Mouse (Mus musculus) large intestine, adult 2 months (tissue): ENCODE measurements around the gene Nid2. TPM values are rescaled to one million over a fixed set of nuclear protein-coding genes. Genes with fewer than 3 reads are reported as not detected.

Experiments used
- DNase-seq: peaks from one replicate; pipeline ENCODE4 v3.0.0-alpha.2; 2012; ENCODE audit warnings: low read depth, low spot score
- WGBS: fragments of 180-500 bp; shearing (Covaris S2); methylation state at CpG from one replicate; pipeline ENCODE4 v1.1.7; 2018; 5-methylcytosine and 5-hydroxymethylcytosine counted together
- polyA plus RNA-seq: library from polyadenylated mRNA; depleted of rRNA; stranded (reverse); fragments of >200 nt; gene quantifications from 2 replicates; pipeline ENCODE4 v1.2.3, GENCODE M21; 2012; rRNA removed

Gene Nid2
- polyA plus RNA-seq, 1 experiment, result 4.7 TPM

DNA sequence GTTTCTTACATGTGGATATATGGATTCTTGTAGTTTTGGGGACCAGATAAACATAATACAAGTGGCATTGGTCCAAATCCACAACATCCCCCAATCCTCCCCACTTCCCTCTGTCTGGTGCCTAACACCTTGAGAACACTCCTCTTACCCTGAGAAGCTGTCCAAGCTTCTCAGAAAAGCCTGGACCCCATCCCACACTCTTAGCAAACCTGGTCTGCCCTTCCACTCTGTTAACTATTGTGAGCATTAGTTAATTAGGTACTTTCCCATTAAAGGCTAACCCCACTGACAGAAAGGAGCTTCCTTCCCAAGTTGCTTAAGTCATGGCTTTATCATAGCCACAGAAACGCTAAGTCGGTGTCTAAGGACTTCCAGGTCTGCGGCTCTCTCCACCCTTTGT lies 85.2 kb downstream of the Nid2 start:
- no peak for DNase-seq
- 82% methylated on average over 3 of the region's 3 CpGs for WGBS

- DNase-seq, result no peak
- WGBS, result 24% methylated on average over 15 of the region's 15 CpGs
These were observed 88.7 kb downstream of the Nid2 start for GRCm38 (mm10) chr14:19839600-19840332.

- DNase-seq, result no peak
- WGBS, result 65% methylated on average over 3 of the region's 3 CpGs
These were observed 102.4 kb downstream of the Nid2 start for GRCm38 (mm10) chr14:19853471-19853870.

DNA sequence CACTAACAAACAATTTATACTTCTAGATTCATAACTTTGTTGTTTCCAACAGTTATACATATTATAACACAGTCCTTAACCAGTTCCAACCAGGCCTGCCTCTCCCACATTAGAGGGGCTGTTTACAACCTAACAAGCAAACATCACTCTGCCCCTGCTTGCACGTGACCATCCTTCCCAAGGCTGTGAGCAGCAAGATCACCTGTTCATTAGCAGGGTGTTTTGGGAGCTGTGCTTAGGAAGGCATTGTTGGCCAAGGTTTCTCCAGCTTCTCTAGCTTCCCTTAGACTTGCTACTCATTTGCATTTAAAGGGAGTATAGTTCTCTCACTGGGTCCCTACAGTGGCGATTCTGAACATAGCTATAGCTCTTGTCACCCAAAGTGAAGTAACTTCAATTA lies 107.2 kb downstream of the Nid2 start:
- WGBS, result 67% methylated on average over 2 of the region's 2 CpGs
- no peak for DNase-seq

- WGBS, result 44% methylated on average over 8 of the region's 8 CpGs
These were observed 108.0 kb downstream of the Nid2 start for GRCm38 (mm10) chr14:19858808-19859776.

DNA sequence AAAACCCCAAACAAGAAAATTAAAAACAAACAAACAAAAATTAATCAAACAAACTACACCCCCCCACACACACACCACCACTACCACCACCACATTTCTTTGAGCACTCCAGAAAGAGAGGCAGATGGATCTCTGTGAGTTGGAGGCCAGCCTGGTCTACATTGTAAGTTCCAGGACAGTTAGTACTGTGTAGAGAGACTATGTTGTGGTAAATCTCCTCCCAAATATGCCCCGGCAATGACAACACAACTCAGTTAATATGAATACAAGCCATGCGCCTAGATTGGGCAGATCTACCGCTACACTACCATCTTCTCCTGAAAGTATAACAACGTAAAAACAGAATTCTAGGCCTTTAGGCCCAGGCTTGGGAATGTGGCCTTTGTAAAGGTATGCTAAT lies 109.2 kb downstream of the Nid2 start:
- 90% methylated on average over 4 of the region's 4 CpGs for WGBS
- no peak for DNase-seq

More at GRCm38 (mm10) chr14:19858808-19859776, 108.0 kb downstream of the Nid2 start:
- no peak for DNase-seq

Other genes with a start within 250 kb of the Nid2 start
- gene Gm2244, start 201.3 kb upstream of the Nid2 start, polyA plus RNA-seq, result not detected in 2 replicates
- gene Gm2237, start 166.1 kb upstream of the Nid2 start, polyA plus RNA-seq, result 0.34 and 0.50 TPM in 2 replicates
- gene Gm5458, start 148.7 kb upstream of the Nid2 start, polyA plus RNA-seq, result not detected in 2 replicates
- gene Rtraf, start 72.6 kb downstream of the Nid2 start, polyA plus RNA-seq, result 34.3 and 36.9 TPM in 2 replicates
- gene Gng2, start 226.4 kb downstream of the Nid2 start, polyA plus RNA-seq, result 12.0 and 12.8 TPM in 2 replicates